Mouse (Mus musculus): ENCODE measurements at regions not wholly inside any gene's neighbourhood (a gene's known extent, or its start where the extent isn't known, plus 50 kb on each side); places are given as distances from the start of the nearest gene placed in this dataset.

GRCm38 (mm10) chr4:35417866-35418265 is 191.9 kb upstream of the C9orf72 start:
- peak; percentile 27 for DNase-seq

GRCm38 (mm10) chr4:35413488-35413887 is 187.5 kb upstream of the C9orf72 start:
- DNase-seq: no peak

- no peak for DNase-seq
Observed at GRCm38 (mm10) chr4:35405301-35406006, 179.5 kb upstream of the C9orf72 start.

DNA sequence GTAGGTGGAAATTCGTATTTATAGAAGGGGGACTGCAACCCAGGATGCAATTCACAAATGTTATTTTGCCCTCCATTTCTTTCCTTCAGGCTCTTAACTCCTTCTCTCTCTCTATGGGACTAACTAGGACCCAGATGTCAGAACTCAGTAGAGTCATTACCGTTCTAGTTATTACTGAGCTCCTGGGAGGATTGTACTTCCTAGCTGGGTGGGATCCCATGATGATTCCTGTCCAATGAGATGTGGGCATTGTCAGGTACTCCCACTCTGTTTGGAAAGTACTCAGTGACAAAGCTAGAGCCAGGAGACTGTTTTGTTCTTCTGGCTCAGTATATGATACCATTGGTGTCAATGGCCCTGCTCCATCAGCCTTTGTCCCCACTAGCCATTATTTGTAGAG is 178.1 kb upstream of the C9orf72 start:
- no peak for DNase-seq

DNA sequence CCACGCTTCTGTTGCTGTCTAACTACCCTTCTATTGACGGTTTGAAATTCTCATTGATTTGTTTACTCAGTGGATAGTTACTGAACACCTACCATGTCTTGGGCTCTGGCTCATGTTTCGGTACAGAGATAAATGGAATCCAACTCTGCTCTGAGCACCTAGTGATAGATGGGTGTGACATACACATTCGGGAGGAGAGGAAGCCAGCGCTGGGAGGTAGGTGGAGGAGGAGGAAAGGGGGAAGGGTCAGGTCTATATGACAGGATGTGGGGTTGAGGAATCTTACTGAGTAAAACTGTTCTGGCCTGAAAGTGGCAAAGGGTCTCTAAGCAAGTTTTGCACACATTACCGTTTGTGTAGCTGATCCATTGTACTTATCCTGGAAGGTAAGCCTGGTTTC is 177.6 kb upstream of the C9orf72 start:
- DNase-seq: no peak

- no peak for DNase-seq
Observed at GRCm38 (mm10) chr4:35402376-35403133, 176.6 kb upstream of the C9orf72 start.

DNA sequence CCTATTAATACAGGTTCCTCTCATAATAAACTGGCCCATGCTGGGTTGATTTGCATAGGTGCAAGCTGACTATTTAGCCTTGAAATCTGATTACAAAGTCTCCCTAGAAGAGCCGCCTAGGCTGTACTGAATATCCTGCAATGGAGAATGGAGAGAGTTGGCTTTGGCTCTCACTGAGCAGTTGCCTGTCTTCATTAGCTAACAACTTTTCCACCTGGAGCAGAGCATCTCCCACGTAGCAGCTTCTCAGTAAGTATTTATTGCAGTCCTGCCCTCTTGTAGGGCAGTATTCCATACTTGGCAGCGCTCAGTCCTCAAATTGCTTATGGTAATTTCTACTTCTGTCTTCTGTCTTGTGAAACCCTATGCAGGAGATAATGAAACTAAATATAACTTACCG is 175.8 kb upstream of the C9orf72 start:
- no peak for DNase-seq

DNA sequence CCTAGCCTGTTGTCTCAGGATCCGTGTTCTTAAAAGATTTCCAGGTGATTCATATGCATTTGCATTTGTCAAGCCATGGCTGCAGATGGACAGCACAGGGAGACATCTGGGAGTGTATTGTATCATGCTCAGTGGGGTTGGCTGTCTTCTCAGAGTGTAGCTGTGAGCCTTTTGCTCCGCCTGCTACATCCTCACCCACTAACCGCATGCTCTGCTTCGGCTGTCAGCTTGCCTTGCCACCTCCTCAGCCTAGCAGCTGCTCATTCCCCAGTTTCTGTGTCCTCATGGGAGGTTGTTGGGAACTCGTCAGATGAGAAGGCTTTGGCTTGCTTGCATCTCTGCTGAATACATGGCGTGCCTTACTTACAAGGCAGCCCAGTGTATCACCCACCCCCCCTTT is 174.5 kb upstream of the C9orf72 start:
- no peak for DNase-seq

GRCm38 (mm10) chr4:35395583-35395877 is 169.6 kb upstream of the C9orf72 start:
- no peak for DNase-seq

DNA sequence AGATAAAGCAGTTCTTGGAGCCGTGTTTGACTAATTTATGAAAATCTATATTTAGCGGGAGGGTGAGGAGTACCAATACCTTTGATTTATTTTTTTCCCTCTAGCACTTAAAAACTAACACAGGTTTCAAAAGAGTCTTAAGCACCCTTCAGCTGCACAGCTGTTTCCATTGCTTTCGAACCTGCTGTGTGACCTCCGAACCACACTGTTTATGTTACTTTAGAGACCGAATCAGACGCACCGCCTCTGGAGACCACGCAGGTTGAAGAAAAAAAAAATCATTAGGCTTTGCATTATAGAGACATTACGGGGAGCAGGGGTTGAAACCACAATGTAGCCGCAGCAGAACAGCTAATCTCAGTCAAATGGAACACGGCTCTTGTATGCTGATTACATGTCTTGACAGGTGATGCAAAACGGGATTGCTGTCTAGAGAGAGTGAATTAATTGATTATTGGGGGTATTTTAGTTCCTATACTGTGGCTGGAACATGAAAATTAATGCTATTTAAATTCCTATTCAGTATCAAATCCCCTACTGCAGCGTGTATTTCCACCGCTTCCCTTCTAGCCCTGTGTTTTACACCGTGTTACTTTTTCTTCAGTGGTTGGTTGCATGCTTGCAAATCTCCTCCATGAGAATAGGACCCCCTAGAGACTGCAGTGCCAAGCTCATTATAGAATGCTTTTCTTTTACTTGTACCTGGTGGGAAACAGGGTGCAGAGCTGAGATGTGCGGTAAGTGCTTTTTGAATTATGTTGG is 169.0 kb upstream of the C9orf72 start:
- DNase-seq: no peak

DNA sequence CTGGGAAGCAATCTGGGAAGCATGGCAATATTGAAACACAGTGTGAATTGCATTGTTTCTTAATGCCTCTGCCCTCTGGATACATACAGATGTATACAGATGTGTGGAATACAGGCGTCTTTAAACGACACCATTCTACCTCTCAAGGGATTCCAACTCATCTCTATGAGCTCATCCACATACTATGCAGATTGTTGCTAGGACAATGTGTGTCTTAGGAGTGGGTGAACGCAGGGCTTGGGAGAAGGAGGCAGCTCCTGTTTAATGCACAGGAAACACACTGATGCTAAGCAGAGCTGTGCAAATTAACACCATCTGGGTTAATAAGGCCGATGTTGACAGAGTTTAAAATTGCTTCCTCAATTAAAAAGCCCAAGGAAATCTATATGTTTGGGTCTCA is 149.8 kb upstream of the C9orf72 start:
- no peak for DNase-seq

- no peak for DNase-seq
Observed at GRCm38 (mm10) chr4:35373213-35373860, 147.4 kb upstream of the C9orf72 start.

GRCm38 (mm10) chr4:35372528-35373212 is 146.7 kb upstream of the C9orf72 start:
- DNase-seq: peak; percentile 67

DNA sequence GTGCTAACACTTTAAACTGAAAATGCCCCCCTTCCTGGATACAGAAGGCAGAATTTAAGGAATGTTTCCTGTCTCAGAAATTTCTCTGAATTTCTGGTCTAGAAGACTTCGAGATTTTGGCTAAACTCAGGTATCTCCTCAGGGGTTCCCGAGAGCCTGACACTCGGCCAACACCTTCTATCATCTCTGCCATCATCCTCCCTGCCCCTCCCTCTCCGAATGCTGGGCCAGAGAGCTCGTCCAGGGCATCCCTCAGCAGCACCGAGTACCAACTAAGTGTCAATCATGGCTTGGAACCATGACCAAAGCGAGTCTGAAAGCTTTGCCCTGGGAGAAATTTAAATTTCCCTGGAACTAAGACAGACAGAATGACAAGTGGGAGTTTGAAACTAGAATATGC is 138.2 kb upstream of the C9orf72 start:
- no peak for DNase-seq

GRCm38 (mm10) chr4:35362176-35362575 is 136.2 kb upstream of the C9orf72 start:
- no peak for DNase-seq

GRCm38 (mm10) chr4:35359376-35359775 is 133.4 kb upstream of the C9orf72 start:
- DNase-seq: no peak

- DNase-seq: no peak
Observed at GRCm38 (mm10) chr4:35356904-35357563, 131.1 kb upstream of the C9orf72 start.

DNA sequence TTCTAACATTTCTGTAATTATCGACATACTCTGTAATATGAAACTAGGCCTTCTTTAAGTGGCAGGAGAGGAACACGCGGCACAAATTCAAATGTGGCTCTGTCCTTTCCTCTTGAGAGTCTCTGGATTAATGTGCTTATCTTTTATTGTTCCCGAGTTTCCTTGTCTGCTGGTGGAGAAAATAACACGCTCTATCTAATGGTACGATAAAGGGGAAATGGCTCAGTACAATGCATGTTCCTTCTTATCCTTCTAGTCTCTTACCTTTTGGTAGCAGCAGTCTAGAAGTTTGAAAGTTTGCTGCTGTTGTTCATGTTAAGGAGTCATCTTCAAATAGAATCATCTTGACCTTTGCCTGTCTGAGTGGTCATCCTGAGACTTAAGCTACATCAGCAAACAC is 130.1 kb upstream of the C9orf72 start:
- DNase-seq: no peak

DNA sequence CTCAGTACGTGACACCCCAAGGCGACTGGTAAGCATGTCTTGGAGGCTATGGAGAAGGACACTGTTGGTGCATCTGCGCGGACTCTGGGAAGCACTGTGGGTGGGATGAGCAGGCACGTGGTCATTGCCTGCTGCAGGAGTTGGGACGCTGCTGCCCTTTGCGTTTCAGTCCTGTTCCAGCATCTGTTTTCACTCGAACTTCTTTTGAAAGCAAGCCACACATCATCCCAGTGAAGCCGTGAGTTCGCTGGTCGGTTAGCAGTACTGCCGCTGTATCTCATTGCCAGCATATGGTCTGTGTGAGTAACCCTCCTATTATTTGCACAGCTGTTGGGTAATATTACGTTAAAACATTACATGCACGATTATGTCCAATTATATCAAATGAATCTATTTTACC is 128.1 kb upstream of the C9orf72 start:
- DNase-seq: peak; percentile 5

DNA sequence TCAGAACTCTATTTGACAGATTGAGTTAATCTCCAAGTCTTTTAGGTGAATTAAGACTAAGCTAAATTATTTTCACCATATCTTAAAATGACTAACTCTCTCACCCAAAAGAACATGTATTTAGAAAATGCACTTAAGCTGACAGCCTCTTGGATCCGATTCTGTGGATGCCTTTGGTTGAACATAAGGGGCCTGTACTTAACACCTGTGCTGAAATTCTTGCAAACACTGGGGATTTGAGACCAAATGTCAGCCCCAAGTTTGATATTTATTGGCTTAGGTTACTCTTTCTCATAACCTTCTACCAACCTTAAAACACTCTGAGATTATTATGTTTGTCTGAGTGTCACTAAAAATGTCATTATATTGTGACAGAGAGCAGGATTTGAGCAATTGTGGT is 126.6 kb upstream of the C9orf72 start:
- DNase-seq: no peak

DNA sequence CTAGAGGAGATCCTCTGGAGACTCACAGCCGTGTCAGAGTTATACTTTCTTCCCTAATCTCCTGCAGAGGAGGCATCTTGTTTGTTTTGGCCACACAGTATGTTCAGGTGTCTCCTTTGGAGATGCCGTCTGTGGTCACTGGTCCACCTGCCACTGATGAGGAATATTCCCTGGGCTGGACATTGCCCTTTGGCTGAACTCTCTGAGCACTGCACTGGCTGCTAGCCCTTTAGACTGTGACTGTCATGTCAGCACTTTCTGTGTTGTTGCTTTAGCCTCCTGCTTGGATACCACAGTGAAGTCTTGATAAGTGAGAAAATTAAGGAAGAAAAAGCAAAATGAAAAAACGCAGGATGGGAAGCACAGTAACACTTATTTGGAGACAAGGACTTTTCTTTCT is 124.5 kb upstream of the C9orf72 start:
- DNase-seq: no peak

DNA sequence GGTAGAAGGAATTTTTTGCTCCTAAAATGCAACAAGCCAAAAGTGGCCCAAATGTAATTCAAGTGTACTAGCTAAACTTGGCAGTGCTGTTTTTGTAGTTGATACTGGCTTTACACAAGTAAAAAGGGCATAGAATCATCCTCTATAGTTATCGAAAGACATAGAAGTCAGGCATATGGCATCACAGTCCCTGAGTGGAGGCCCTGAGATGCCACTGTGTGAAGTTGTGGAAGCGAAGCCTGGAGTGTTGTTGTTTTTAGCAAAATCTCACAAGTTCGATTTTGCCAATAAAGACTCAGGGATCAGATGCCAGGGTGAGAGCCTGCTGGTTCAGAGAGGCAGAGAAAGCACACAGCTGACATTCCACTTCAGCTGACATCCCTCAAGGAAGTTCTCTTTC is 121.6 kb upstream of the C9orf72 start:
- DNase-seq: no peak

All from liver (tissue).